Mouse (Mus musculus): ENCODE data around the gene Stambpl1.

DNA sequence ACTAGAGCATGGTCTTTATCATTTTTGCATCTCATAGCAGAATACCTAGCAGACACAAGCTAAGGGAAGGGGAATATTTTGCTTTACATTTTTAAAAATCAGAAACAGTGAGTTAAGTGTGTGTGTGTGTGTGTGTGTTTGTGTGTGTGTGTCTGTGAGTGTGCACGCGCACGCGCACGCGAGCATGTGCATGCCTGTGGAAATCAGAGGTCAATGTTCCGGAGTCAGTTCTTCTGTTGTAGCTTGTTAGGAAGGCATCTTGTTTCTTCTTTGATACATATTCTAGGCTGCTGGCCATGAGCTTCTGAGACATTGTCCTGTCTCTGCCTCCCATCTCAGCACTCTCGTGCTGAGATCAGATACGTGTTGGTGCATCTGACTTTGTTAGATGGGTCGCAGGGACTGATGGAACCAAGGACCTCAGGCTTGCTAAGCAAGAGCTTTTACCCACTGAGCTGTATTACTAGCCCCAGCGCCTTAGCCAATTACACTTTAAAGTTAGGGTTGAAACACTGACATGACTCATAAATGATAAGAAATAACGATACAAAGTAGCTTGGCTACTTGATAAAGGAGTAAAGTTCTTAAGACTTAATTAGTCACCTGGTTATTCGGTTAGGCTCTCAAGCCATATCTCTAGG, 78.9 kb downstream of the Stambpl1 start:
- TF ChIP-seq POLR2A (IDR thresholded peaks at IDR 0.05; ENCODE audit: borderline replicate concordance, low read depth, low read length) (no peak), CTCF (IDR thresholded peaks at IDR 0.05; ENCODE audit: low read depth, low read length) (no peak)

All from bone marrow macrophage, adult 2 months (primary cell).